Mouse (Mus musculus) MEL (cell line): ENCODE measurements around the gene Pde4dip. TPM values are rescaled to one million over a fixed set of nuclear protein-coding genes. Genes with fewer than 3 reads are reported as not detected.

Experiments
- DNase-seq: peaks from one replicate; pipeline ENCODE4 v3.0.0; 2011; ENCODE audit warnings: low read depth, low spot score
- H3K27ac ChIP-seq: 2 replicates; pipeline ENCODE4 v1.5.1; 2012; ENCODE audit warnings: low read depth, mild to moderate bottlenecking, control low read depth, low read length, moderate library complexity; ENCODE audit not compliant: control insufficient read depth
- H3K27me3 ChIP-seq, 2 experiments: fragments of 150-350 bp in 1 of 2; sonication (generic) in 1 of 2; 2 replicates each; pipeline ENCODE4 v1.6.1; 2012; ENCODE audit warnings: low read length in 2 of 2, mild to moderate bottlenecking in 2 of 2, improper control_type of control experiment in 1 of 2, moderate library complexity in 1 of 2; ENCODE audit not compliant: insufficient read depth in 2 of 2, control insufficient read depth in 1 of 2
- H3K36me3 ChIP-seq, 2 experiments: 2 replicates each; pipeline ENCODE4 v1.6.1; 2012 to 2014; ENCODE audit warnings: low read length in 2 of 2, improper control_type of control experiment in 1 of 2, inconsistent platforms in 1 of 2, mild to moderate bottlenecking in 1 of 2; ENCODE audit not compliant: insufficient read depth in 2 of 2, control insufficient read depth in 1 of 2
- H3K4me1 ChIP-seq, 2 experiments: fragments of 150-350 bp in 1 of 2; sonication (generic) in 1 of 2; 2 replicates each; pipeline ENCODE4 v1.6.1; 2012; ENCODE audit warnings: low read length in 2 of 2, improper control_type of control experiment in 1 of 2, mild to moderate bottlenecking in 1 of 2; ENCODE audit not compliant: insufficient read depth in 2 of 2, control insufficient read depth in 1 of 2
- H3K4me3 ChIP-seq, 2 experiments: fragments of 150-350 bp in 1 of 2; sonication (generic) in 1 of 2; 2 replicates each; pipeline ENCODE4 v1.5.1; 2012; ENCODE audit warnings: low read depth in 2 of 2, low read length in 2 of 2, mild to moderate bottlenecking in 2 of 2, moderate library complexity in 2 of 2, control low read depth in 1 of 2, improper control_type of control experiment in 1 of 2; ENCODE audit not compliant: control insufficient read depth in 1 of 2, insufficient read depth in 1 of 2
- H3K79me2 ChIP-seq: 2 replicates; pipeline ENCODE4 v1.6.1; 2012; ENCODE audit warnings: mild to moderate bottlenecking, low read length, moderate library complexity; ENCODE audit not compliant: control insufficient read depth, poor library complexity, insufficient read depth
- H3K9ac ChIP-seq: 2 replicates; pipeline ENCODE4 v1.6.1; 2012; ENCODE audit warnings: low read depth, mild to moderate bottlenecking, control low read depth, low read length, moderate library complexity; ENCODE audit not compliant: control insufficient read depth, poor library complexity, severe bottlenecking
- H3K9me3 ChIP-seq: fragments of 150-350 bp; sonication (generic); replicated peaks from 2 replicates; pipeline ENCODE4 v1.6.1; 2012; ENCODE audit warnings: mild to moderate bottlenecking, low read length, improper control_type of control experiment, moderate library complexity; ENCODE audit not compliant: insufficient read depth
- BHLHE40 ChIP-seq: IDR thresholded peaks from 2 replicates; pipeline ENCODE4 v1.6.1; 2012; ENCODE audit warnings: low read depth, mild to moderate bottlenecking, inconsistent platforms, low read length, improper control_type of control experiment, borderline replicate concordance
- CHD1 ChIP-seq: IDR thresholded peaks from 2 replicates; pipeline ENCODE4 v1.6.1; 2012; ENCODE audit warnings: low read depth, mild to moderate bottlenecking, inconsistent platforms, low read length, improper control_type of control experiment
- CHD2 ChIP-seq: IDR thresholded peaks from 2 replicates; pipeline ENCODE4 v1.6.1; 2011; ENCODE audit warnings: low read length, improper control_type of control experiment
- E2F4 ChIP-seq: IDR thresholded peaks from 2 replicates; pipeline ENCODE4 v1.6.1; 2011; ENCODE audit warnings: low read depth, low read length, improper control_type of control experiment, borderline replicate concordance
- EP300 ChIP-seq, 2 experiments: IDR thresholded peaks; 2 replicates each; pipeline ENCODE4 v1.6.1; 2011; ENCODE audit warnings: improper control_type of control experiment in 2 of 2, low read length in 2 of 2, low read depth in 1 of 2, mild to moderate bottlenecking in 1 of 2
- GATA1 ChIP-seq: IDR thresholded peaks from 2 replicates; pipeline ENCODE4 v1.6.1; 2011; ENCODE audit warnings: low read depth, low read length, improper control_type of control experiment
- HCFC1 ChIP-seq: IDR thresholded peaks from 2 replicates; pipeline ENCODE4 v1.6.1; 2012; ENCODE audit warnings: low read depth, mild to moderate bottlenecking, inconsistent platforms, low read length, improper control_type of control experiment, moderate library complexity
- KAT2A ChIP-seq: conservative IDR thresholded peaks from 2 replicates; pipeline ENCODE4 v1.6.1; 2012; ENCODE audit warnings: low read depth, low read length, improper control_type of control experiment, inconsistent platforms
- MAX ChIP-seq: IDR thresholded peaks from 2 replicates; pipeline ENCODE4 v1.6.1; 2011; ENCODE audit warnings: low read length, improper control_type of control experiment
- MYB ChIP-seq: IDR thresholded peaks from 2 replicates; pipeline ENCODE4 v1.6.1; 2011; ENCODE audit warnings: mild to moderate bottlenecking, low read depth, low read length, improper control_type of control experiment
- MYC ChIP-seq: IDR thresholded peaks from 2 replicates; pipeline ENCODE4 v1.6.1; 2011; ENCODE audit warnings: low read depth, mild to moderate bottlenecking, low read length, improper control_type of control experiment, moderate library complexity
- POLR2A ChIP-seq, 2 experiments: IDR thresholded peaks; 2 replicates each; pipeline ENCODE4 v1.6.1; 2011 to 2012; ENCODE audit warnings: low read length in 2 of 2, mild to moderate bottlenecking in 2 of 2, control low read depth in 1 of 2, improper control_type of control experiment in 1 of 2, low read depth in 1 of 2, moderate library complexity in 1 of 2; ENCODE audit not compliant: control insufficient read depth in 1 of 2, insufficient read depth in 1 of 2, poor library complexity in 1 of 2
- POLR2AphosphoS5 ChIP-seq: IDR thresholded peaks from 2 replicates; pipeline ENCODE4 v1.6.1; 2012; ENCODE audit warnings: low read depth, borderline replicate concordance, mild to moderate bottlenecking, inconsistent platforms, low read length, moderate library complexity, mixed read lengths
- RAD21 ChIP-seq: IDR thresholded peaks from 2 replicates; pipeline ENCODE4 v1.6.1; 2011; ENCODE audit warnings: mild to moderate bottlenecking, low read depth, low read length, improper control_type of control experiment
- RCOR1 ChIP-seq: IDR thresholded peaks from 2 replicates; pipeline ENCODE4 v1.6.1; 2012; ENCODE audit warnings: low read depth, mild to moderate bottlenecking, inconsistent platforms, low read length, improper control_type of control experiment
- SIN3A ChIP-seq: IDR thresholded peaks from 2 replicates; pipeline ENCODE4 v1.6.1; 2012; ENCODE audit warnings: low read length, improper control_type of control experiment, inconsistent platforms
- SMC3 ChIP-seq: IDR thresholded peaks from 2 replicates; pipeline ENCODE4 v1.6.1; 2011; ENCODE audit warnings: low read depth, low read length, improper control_type of control experiment
- TBP ChIP-seq: IDR thresholded peaks from 2 replicates; pipeline ENCODE4 v1.8.0; 2011; ENCODE audit warnings: low read depth, low read length, improper control_type of control experiment
- TCF12 ChIP-seq: IDR thresholded peaks from 2 replicates; pipeline ENCODE4 v1.6.1; 2014; ENCODE audit warnings: low read depth, mild to moderate bottlenecking, inconsistent platforms, low read length, improper control_type of control experiment, moderate library complexity
- USF2 ChIP-seq, 2 experiments: IDR thresholded peaks; 2 replicates each; pipeline ENCODE4 v1.6.1; 2011 to 2012; ENCODE audit warnings: improper control_type of control experiment in 2 of 2, low read length in 2 of 2, borderline replicate concordance in 1 of 2, inconsistent platforms in 1 of 2, low read depth in 1 of 2, mild to moderate bottlenecking in 1 of 2; ENCODE audit not compliant: insufficient read depth in 1 of 2
- ZNF384 ChIP-seq: IDR thresholded peaks from 2 replicates; pipeline ENCODE4 v1.6.1; 2012; ENCODE audit warnings: low read depth, mild to moderate bottlenecking, inconsistent platforms, low read length, improper control_type of control experiment
- polyA plus RNA-seq, 2 experiments: library from polyadenylated mRNA; stranded (reverse) in 1 of 2; unstranded in 1 of 2; fragments of >175 nt in 1 of 2; fragments of >200 nt in 1 of 2; gene quantifications; 2 replicates each; pipeline versions ENCODE4 v1.2.1 to v1.2.4; 2012; ENCODE audit warnings: low replicate concordance in 2 of 2, low read depth in 1 of 2; ENCODE audit not compliant: insufficient read length in 2 of 2, insufficient read depth in 1 of 2, missing spikeins in 1 of 2
- total RNA-seq: library from RNA; depleted of rRNA; stranded (reverse); fragments of 300-350 nt; gene quantifications from 2 replicates; pipeline ENCODE4 v1.2.3, GENCODE M21; 2012

The Pde4dip gene
- total and polyA plus RNA-seq, 3 experiments: 47.6 to 52.4 TPM; not detected in 1

GRCm38 (mm10) chr3:97868733-97869132, 19.8 kb downstream of the Pde4dip start:
- Histone ChIP-seq H3K4me3 (no peak overlapping the region), H3K27me3 (peaks cover 7 to 10% of the 10 kb centered on the region in 2 experiments), H3K27ac (no peak overlapping the region), H3K79me2 (no peaks in the 10 kb centered on the region; the same call in 1 of the 2 replicates), H3K9ac (no peak overlapping the region), H3K9me3 (no peaks in the 10 kb centered on the region), H3K4me1 (0 out of 4 replicates have a peak, but pooled peaks cover 0 to 4% of the 10 kb centered on the region in 2 experiments), H3K36me3 (no peaks in the 10 kb centered on the region)
- no peak for TF ChIP-seq ZNF384
- no peak for TF ChIP-seq SMC3
- TF ChIP-seq KAT2A: no peak
- no peak for TF ChIP-seq POLR2AphosphoS5
- TF ChIP-seq POLR2A (IDR thresholded peaks at IDR 0.05; ENCODE audit: control insufficient read depth in 1 of 2, insufficient read depth in 1 of 2, low read depth in 1 of 2, low read length in 2 of 2, poor library complexity in 1 of 2): no peak
- TF ChIP-seq TBP: peak; percentile 80
- DNase-seq: peak; percentile 24

DNA sequence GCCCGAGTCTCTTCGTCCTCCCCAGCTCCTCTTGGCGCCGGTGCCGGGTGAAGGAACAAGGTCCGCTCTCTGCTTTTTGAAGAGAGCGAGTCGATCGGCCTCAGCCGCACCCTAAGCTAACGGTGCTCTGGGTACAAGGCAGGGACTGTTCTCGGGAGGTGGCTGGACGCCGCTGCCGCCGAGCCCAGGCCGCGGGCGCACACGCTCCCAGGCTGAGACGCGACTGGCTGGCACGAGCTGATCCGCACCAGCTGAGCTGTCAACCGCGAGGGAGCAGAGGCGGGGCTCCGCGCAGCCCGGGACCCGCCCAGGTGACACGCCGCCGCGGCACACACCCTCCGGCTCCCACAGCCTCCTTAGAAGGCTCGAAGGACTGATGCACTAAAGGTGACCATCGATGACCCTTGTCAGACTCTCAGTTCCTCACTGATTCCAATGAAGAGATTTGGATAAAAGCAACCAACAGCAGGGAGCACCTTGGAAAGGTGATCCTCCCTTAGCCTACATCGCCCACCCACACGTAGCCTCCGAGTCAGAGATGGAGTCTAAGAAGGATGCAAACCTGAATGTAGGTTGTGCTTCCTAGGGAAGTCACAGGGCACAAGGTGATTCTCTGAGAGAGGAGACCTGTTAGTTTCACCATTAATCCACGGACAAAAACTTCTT, 20.4 kb downstream of the Pde4dip start:
- TF ChIP-seq TBP (0 out of 2 replicates have a peak, but pooled peaks have one; percentile 16), TCF12 (no peak), SIN3A (peak; percentile 31; the same call in 1 of the 2 replicates)
- TF ChIP-seq, all 39 proteins: peak for 2
- Histone ChIP-seq H3K9ac (0 out of 2 replicates have a peak overlapping the region, but pooled peaks have one; percentile 14), H3K9me3 (no peaks in the 10 kb centered on the region), H3K4me1 (0 out of 4 replicates have a peak, but pooled peaks cover 0 to 4% of the 10 kb centered on the region in 2 experiments), H3K36me3 (no peaks in the 10 kb centered on the region), H3K79me2 (no peaks in the 10 kb centered on the region; the same call in 1 of the 2 replicates), H3K27me3 (peaks cover 7 to 10% of the 10 kb centered on the region in 2 experiments), H3K27ac (no peak overlapping the region), H3K4me3 (peak overlapping the region in 1 of 2 experiments; percentile 26; a peak in 1 of 4 replicates)
- DNase-seq: peak; percentile 39

DNA sequence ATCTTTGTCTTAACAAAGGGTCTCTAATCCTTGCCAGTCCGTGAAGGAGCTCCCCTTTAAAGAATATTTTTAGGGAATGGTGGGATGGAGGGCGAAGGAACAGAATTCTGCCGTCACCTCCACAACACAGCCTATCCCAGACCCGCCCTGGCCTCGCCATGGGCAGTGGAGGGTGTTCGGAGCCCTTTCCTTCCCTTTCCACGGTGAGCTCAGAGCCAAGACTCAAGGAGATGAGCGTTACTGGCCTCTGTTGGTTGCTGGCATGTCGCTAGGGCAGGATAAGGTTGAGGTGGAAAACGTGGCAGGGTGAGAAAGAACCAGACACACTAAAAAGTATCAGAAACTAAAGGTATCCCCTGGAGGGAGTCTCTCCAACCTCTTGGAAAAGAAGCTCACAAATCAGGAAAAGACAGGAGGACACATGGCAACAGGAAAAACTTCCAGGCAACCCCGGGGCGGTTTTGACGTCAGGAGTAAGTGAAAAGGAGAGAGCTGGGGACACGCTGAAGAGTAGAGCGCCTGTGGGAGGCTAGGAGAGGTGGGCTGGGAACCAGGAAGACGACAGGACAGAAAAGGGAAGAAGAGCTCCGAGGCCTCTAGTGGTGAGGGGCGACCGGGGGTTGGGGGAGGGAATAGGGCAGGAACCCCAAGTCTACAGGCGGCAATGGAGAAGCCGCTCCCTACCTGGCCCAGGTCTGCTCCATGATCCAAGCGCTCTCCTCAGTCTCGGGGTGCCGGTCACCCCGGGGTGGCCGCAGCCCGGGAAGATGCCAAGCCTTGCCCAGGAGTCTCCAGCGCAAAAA, 21.1 kb downstream of the Pde4dip start:
- Histone ChIP-seq H3K4me3 (peak overlapping the region in 1 of 2 experiments; percentile 26; a peak in 1 of 4 replicates), H3K27ac (no peak overlapping the region), H3K27me3 (peaks cover 7 to 11% of the 10 kb centered on the region in 2 experiments), H3K79me2 (no peaks in the 10 kb centered on the region; the same call in 1 of the 2 replicates), H3K9ac (no peak overlapping the region), H3K36me3 (no peaks in the 10 kb centered on the region), H3K9me3 (no peaks in the 10 kb centered on the region), H3K4me1 (0 out of 4 replicates have a peak, but pooled peaks cover 0 to 4% of the 10 kb centered on the region in 2 experiments)
- no peak for DNase-seq
- TF ChIP-seq GATA1 (no peak), MAX (no peak), SMC3 (no peak), CHD1 (no peak), E2F4 (no peak), POLR2A (IDR thresholded peaks at IDR 0.05; ENCODE audit: control insufficient read depth in 1 of 2, insufficient read depth in 1 of 2, low read depth in 1 of 2, low read length in 2 of 2, poor library complexity in 1 of 2) (no peak), HCFC1 (no peak), ZNF384 (no peak), RCOR1 (no peak), MYC (no peak), CHD2 (no peak), KAT2A (no peak), MYB (no peak), RAD21 (no peak), EP300 (IDR thresholded peaks at IDR 0.05; ENCODE audit: low read depth in 1 of 2, low read length in 2 of 2) (no peak), BHLHE40 (no peak), POLR2AphosphoS5 (no peak), USF2 (IDR thresholded peaks at IDR 0.05; ENCODE audit: borderline replicate concordance in 1 of 2, insufficient read depth in 1 of 2, low read depth in 1 of 2, low read length in 2 of 2) (no peak)
